Mouse (Mus musculus) testis, adult 2 months (tissue): ENCODE results near the gene Samm50. TPM values are rescaled to one million over a fixed set of nuclear protein-coding genes. Genes with fewer than 3 reads are reported as not detected.
A peak's percentile ranks its signal among the peaks of the same experiment; 100 is the strongest.

Experiments
- H3K27ac ChIP-seq: fragments of 200-500 bp; 2 replicates; pipeline ENCODE4 v1.5.1; 2012; ENCODE audit warnings: low read depth, low read length; ENCODE audit not compliant: control insufficient read depth, insufficient read depth
- H3K27me3 ChIP-seq: fragments of 200-500 bp; 2 replicates; pipeline ENCODE4 v1.6.1; 2012; ENCODE audit warnings: mild to moderate bottlenecking, low read length, moderate library complexity; ENCODE audit not compliant: control insufficient read depth, insufficient read depth
- H3K36me3 ChIP-seq: fragments of 200-500 bp; 2 replicates; pipeline ENCODE4 v1.6.1; 2012; ENCODE audit warnings: mild to moderate bottlenecking, low read length; ENCODE audit not compliant: control insufficient read depth, insufficient read depth
- H3K4me1 ChIP-seq: fragments of 200-500 bp; 2 replicates; pipeline ENCODE4 v1.6.1; 2012; ENCODE audit warnings: low read length; ENCODE audit not compliant: control insufficient read depth, insufficient read depth
- H3K4me3 ChIP-seq: fragments of 200-500 bp; 2 replicates; pipeline ENCODE4 v1.5.1; 2012; ENCODE audit warnings: low read depth, mild to moderate bottlenecking, low read length, moderate library complexity, mixed read lengths; ENCODE audit not compliant: control insufficient read depth
- CTCF ChIP-seq: fragments of 200-500 bp; IDR thresholded peaks from 2 replicates; pipeline ENCODE4 v1.5.1; 2012; ENCODE audit warnings: low read depth, mild to moderate bottlenecking, inconsistent platforms, low read length, moderate library complexity; ENCODE audit not compliant: control insufficient read depth, insufficient read depth, insufficient replicate concordance
- POLR2A ChIP-seq: fragments of 200-500 bp; IDR thresholded peaks from 2 replicates; pipeline ENCODE4 v1.6.1; 2012; ENCODE audit warnings: low read depth, mild to moderate bottlenecking, inconsistent platforms, low read length, moderate library complexity; ENCODE audit not compliant: control insufficient read depth
- polyA plus RNA-seq: library from polyadenylated mRNA; depleted of rRNA; stranded (reverse); fragments of >200 nt; gene quantifications from 2 replicates; pipeline ENCODE4 v1.2.3, GENCODE M21; 2012

Gene Samm50
- polyA plus RNA-seq, 1 experiment: 8.7 TPM

DNA sequence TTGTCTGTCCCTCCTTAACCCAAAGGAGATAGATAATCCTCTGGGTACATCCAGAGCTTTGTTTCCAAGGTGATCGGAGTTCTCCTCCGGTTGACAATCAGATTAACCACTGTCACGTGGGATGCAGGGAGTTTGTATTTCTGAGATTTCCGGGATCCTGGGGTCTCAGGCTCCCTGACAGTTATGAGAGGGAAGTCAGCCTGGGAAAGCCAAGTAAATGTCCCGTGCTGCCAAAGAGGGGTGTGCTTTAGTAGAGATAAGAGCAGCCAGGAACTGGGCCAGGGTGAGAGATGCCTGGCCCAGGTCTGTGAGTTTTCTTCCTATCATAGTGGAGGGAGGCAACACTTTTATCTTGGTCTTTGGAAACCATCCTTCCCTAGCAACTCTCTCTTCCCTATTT is 38.6 kb downstream of the Samm50 start:
- Histone ChIP-seq H3K27ac (no peak overlapping the region), H3K36me3 (no peaks in the 10 kb centered on the region), H3K4me3 (no peak overlapping the region), H3K4me1 (peaks cover 4% of the 10 kb centered on the region; the same call in 1 of the 2 replicates), H3K27me3 (no peaks in the 10 kb centered on the region)
- TF ChIP-seq POLR2A (no peak), CTCF (no peak)

DNA sequence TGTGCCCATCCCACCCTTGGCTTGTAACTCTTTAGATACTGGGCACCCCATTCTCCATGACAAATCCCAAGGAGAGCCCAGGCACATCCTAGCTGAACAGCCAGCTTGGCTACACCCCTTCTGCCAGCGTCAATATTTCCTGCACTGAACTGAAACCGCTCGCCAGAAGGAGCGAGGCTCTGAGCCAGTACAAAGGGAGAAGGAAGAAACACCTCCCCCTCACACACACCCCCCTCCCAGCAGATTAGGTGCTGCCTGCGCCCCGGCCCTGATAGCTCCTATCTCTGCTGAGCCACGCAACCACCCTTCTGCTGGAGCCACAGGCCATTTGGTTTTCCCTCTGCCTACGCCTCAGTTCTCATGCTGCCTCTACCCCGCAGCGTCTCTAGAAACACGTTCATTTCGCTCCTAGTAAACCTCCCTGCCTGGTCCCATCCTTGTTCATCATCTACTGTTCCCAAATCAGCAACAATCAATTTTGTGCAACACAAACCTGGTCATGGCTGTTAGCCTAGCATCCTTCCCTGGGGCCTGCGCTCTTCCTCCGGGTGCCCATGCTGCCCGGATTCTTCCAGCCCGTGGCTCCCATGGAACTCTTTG is 39.2 kb downstream of the Samm50 start:
- TF ChIP-seq POLR2A (no peak; the same call in 1 of the 2 replicates), CTCF (no peak)
- H3K27ac ChIP-seq: no peak overlapping the region; the same call in 1 of the 2 replicates
- peaks cover 4% of the 10 kb centered on the region; the same call in 1 of the 2 replicates for H3K4me1 ChIP-seq
- H3K36me3 ChIP-seq: no peaks in the 10 kb centered on the region
- H3K4me3 ChIP-seq: peak overlapping the region; percentile 80
- no peaks in the 10 kb centered on the region for H3K27me3 ChIP-seq

DNA sequence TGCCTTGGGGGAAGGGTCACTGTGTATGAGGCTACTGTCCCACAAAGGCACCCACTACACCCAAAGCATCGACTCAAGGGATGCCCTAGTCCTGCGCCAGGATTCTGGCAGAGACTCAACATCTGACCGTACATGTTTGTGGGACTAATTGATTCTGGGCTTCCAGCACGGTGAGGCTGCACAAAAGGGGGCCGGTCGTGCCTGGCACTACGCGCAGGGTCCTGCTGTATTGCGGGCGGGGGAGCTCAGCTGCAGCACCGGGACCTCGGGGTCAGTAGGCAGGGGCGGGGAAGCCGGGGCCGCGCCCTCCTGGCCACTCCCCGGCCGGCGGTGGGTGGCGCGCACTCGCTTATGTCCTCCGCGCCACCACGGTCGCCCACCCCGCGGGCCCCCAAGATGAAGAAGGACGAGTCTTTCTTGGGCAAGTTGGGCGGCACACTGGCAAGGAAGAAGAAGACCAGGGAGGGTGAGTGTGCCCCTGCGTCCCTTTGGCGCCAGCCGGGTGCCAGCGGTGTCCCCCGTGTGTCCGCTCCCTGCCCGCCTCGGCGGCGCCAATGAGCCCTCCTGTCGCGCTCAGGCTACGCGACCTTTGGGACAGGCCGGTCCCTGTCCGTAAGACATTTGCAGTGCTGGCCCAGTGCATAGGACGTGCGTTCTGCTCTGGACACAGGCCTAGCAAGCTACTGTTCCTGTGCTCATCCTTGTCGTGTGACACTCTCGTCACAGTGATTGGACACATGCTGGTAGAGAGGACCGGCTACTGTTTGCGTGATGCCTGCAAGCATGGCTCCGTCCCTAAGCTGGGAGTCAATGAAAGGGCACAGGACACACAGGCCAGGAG is 39.9 kb downstream of the Samm50 start, which contains the start of gene Parvb:
Gene Parvb (plus strand): TSS at position 323 of the 841 bp plus-strand sequence.
- no peaks in the 10 kb centered on the region for H3K27me3 ChIP-seq
- H3K27ac ChIP-seq: no peak within 1 kb of the TSS; the same call in 1 of the 2 replicates
- no peak; the same call in 1 of the 2 replicates for TF ChIP-seq POLR2A
- TF ChIP-seq CTCF: no peak
- peak within 1 kb of the TSS; percentile 80 for H3K4me3 ChIP-seq
- no peaks in the 10 kb centered on the region for H3K36me3 ChIP-seq
- H3K4me1 ChIP-seq: peaks cover 4% of the 10 kb centered on the region; the same call in 1 of the 2 replicates

DNA sequence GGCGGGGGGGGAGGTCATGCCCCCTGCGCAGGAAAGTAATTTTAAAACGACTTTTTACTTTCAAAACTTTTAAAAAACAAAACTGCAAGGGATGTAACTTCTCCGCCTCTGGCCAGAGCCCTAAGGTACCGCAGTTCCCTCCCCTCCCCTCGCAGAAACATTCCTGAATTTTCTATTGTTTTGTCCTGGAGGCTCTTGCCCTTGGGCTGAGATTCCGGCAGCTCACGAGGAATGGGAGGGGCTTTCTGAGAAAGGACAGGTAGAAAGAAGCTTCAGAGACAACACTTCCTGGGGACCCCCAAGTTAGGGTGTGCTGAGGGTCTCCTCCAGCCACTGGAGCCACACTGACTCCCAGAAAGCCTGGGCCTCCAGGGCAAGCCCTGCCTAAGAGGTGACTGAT is 40.6 kb downstream of the Samm50 start:
- H3K4me1 ChIP-seq: peaks cover 4% of the 10 kb centered on the region; the same call in 1 of the 2 replicates
- no peaks in the 10 kb centered on the region for H3K36me3 ChIP-seq
- H3K27ac ChIP-seq: no peak overlapping the region
- H3K4me3 ChIP-seq: no peak overlapping the region; the same call in 1 of the 2 replicates
- no peaks in the 10 kb centered on the region for H3K27me3 ChIP-seq
- TF ChIP-seq POLR2A: no peak
- TF ChIP-seq CTCF: no peak

- no peaks in the 10 kb centered on the region for H3K36me3 ChIP-seq
- peaks cover 4% of the 10 kb centered on the region; the same call in 1 of the 2 replicates for H3K4me1 ChIP-seq
- H3K27ac ChIP-seq: 0 out of 2 replicates have a peak overlapping the region, but pooled peaks have one; percentile 3
- TF ChIP-seq POLR2A (no peak), CTCF (peak; percentile 1; the same call in 1 of the 2 replicates)
- peak overlapping the region; percentile 19; the same call in 1 of the 2 replicates for H3K4me3 ChIP-seq
- H3K27me3 ChIP-seq: no peaks in the 10 kb centered on the region
These were observed 42.9 kb downstream of the Samm50 start for GRCm38 (mm10) chr15:84234794-84235581.

GRCm38 (mm10) chr15:84235646-84236045 is 43.6 kb downstream of the Samm50 start:
- H3K4me1 ChIP-seq: peaks cover 4% of the 10 kb centered on the region; the same call in 1 of the 2 replicates
- H3K27me3 ChIP-seq: no peaks in the 10 kb centered on the region
- H3K27ac ChIP-seq: no peak overlapping the region
- peak overlapping the region; percentile 14; the same call in 1 of the 2 replicates for H3K4me3 ChIP-seq
- TF ChIP-seq CTCF (no peak), POLR2A (no peak)
- no peaks in the 10 kb centered on the region for H3K36me3 ChIP-seq

DNA sequence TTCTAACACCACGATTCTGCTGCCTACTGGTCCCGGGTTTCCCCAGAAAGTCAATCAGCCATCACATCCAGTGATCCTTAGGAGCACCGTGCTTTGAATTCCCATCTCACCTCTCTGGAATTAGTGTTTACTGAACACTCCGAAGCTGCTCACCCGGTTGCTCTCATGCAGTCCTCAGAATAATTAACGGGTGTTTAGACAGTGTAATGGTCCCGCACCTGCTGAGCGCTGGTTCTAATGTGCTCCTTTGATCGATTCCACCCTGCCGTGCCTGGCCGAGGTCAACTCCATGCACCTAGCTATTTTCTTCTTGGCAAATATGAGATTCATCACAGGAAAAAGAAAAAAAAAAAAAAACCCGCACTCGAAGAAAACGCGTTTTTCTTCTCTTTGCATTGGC is 46.5 kb downstream of the Samm50 start:
- TF ChIP-seq POLR2A: no peak
- no peak for TF ChIP-seq CTCF
- Histone ChIP-seq H3K36me3 (no peaks in the 10 kb centered on the region), H3K27ac (no peak overlapping the region), H3K4me1 (no peaks in the 10 kb centered on the region), H3K4me3 (no peak overlapping the region; the same call in 1 of the 2 replicates), H3K27me3 (no peaks in the 10 kb centered on the region)
